Mouse (Mus musculus): Measurements from ENCODE around the gene Dgki. TPM values are rescaled to one million over a fixed set of nuclear protein-coding genes. Genes with fewer than 3 reads are reported as not detected.
A peak's percentile ranks its signal among the peaks of the same experiment; 100 is the strongest.

Dgki gene
- total RNA-seq, 2 experiments from 2014 or later, result 0.13 to 0.15 TPM

GRCm38 (mm10) chr6:37242769-37243121 is 57.2 kb downstream of the Dgki start:
- intact Hi-C loops (cut with DNase I), result no loop called here
- DNase-seq, result no peak

GRCm38 (mm10) chr6:37242100-37242768 is 57.8 kb downstream of the Dgki start:
- DNase-seq, result no peak
- intact Hi-C loops (cut with DNase I), result no loop called here

- DNase-seq, result no peak
- intact Hi-C loops (cut with DNase I), result no loop called here
Observed at GRCm38 (mm10) chr6:37241434-37241833, 58.5 kb downstream of the Dgki start.

GRCm38 (mm10) chr6:37240140-37240539 is 59.8 kb downstream of the Dgki start:
- DNase-seq, result no peak
- intact Hi-C loops (cut with DNase I), result no loop called here

- no peak for DNase-seq
- intact Hi-C loops (cut with DNase I), result no loop called here
Observed at GRCm38 (mm10) chr6:37236893-37237292, 63.1 kb downstream of the Dgki start.

GRCm38 (mm10) chr6:37231148-37231547 is 68.8 kb downstream of the Dgki start:
- DNase-seq, result peak in 1 of 2 experiments; percentile 12
- intact Hi-C loops (cut with DNase I), result no loop called here

GRCm38 (mm10) chr6:37222947-37223510 is 77.0 kb downstream of the Dgki start:
- DNase-seq, result no peak
- intact Hi-C loops (cut with DNase I), result no loop called here

- intact Hi-C loops (cut with DNase I), result no loop called here
- DNase-seq, result no peak
Observed at GRCm38 (mm10) chr6:37222016-37222415, 78.0 kb downstream of the Dgki start.

- no peak for DNase-seq
- intact Hi-C loops (cut with DNase I), result no loop called here
Observed at GRCm38 (mm10) chr6:37219110-37219509, 80.9 kb downstream of the Dgki start.

GRCm38 (mm10) chr6:37216342-37216763 is 83.6 kb downstream of the Dgki start:
- intact Hi-C loops (cut with DNase I), result no loop called here
- peak in 1 of 2 experiments; percentile 18 for DNase-seq

- no peak for DNase-seq
- intact Hi-C loops (cut with DNase I), result no loop called here
Observed at GRCm38 (mm10) chr6:37215655-37216054, 84.3 kb downstream of the Dgki start.

GRCm38 (mm10) chr6:37212930-37213329 is 87.1 kb downstream of the Dgki start:
- DNase-seq, result no peak
- intact Hi-C loops (cut with DNase I), result no loop called here

GRCm38 (mm10) chr6:37211545-37212247 is 88.3 kb downstream of the Dgki start:
- intact Hi-C loops (cut with DNase I), result no loop called here
- no peak for DNase-seq

- intact Hi-C loops (cut with DNase I), result no loop called here
- DNase-seq, result no peak
Observed at GRCm38 (mm10) chr6:37202901-37203300, 97.1 kb downstream of the Dgki start.

GRCm38 (mm10) chr6:37200840-37201239 is 99.1 kb downstream of the Dgki start:
- DNase-seq, result no peak
- intact Hi-C loops (cut with DNase I), result no loop called here

- intact Hi-C loops (cut with DNase I), result no loop called here
- no peak for DNase-seq
Observed at GRCm38 (mm10) chr6:37199502-37199901, 100.5 kb downstream of the Dgki start.

- intact Hi-C loops (cut with DNase I), result no loop called here
- DNase-seq, result no peak
Observed at GRCm38 (mm10) chr6:37197745-37198144, 102.2 kb downstream of the Dgki start.

GRCm38 (mm10) chr6:37196870-37197269 is 103.1 kb downstream of the Dgki start:
- DNase-seq, result no peak
- intact Hi-C loops (cut with DNase I), result no loop called here

- DNase-seq, result no peak
- intact Hi-C loops (cut with DNase I), result no loop called here
Observed at GRCm38 (mm10) chr6:37195766-37196165, 104.2 kb downstream of the Dgki start.

GRCm38 (mm10) chr6:37181961-37182360 is 118.0 kb downstream of the Dgki start:
- intact Hi-C loops (cut with DNase I), result no loop called here
- no peak for DNase-seq

GRCm38 (mm10) chr6:37171149-37171832 is 128.7 kb downstream of the Dgki start:
- no peak for DNase-seq
- intact Hi-C loops (cut with DNase I), result no loop called here

Data from gastrocnemius, postnatal 36 days (tissue).